Mouse (Mus musculus) skeletal muscle tissue, adult 2 months (tissue): Measurements from ENCODE around the gene Adam8.

Experiments
- DNase-seq: peaks from one replicate; pipeline ENCODE4 v3.0.0-alpha.2; 2012; ENCODE audit warnings: low read depth, low spot score

Adam8 gene

DNA sequence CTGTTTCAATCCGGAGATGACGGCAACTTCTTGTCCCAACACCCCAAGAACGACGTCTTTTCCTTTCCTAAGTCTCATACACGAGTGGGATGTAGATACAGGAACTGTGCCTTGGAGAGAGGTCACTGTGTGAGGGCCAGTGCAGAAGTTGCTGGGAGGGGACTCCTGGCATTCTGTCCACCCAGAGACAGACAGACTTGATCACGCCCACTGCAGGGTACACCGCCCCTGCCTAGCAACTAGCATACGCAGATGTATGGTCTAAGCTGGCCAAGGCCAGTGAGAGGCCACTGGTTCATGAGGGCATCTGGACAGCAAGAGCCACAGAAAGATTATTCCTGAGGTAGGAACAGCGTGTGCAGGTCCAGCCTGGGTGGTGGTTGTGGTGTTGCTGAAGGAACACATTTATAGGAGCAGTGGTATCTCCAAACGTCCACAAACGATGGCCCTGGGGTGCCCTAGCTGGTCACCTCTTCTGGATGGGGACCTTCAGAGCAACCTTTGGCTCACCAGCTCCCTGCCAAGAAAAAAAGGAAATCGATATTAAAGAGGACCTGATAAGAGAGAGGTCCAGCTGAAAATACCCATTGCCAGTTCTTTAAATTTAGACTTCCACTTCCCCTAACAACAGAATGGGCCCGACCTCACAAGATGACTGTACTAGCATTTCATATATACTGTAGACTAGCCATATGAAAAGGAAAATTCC, 13.2 kb downstream of the Adam8 start:
- no peak for DNase-seq

DNA sequence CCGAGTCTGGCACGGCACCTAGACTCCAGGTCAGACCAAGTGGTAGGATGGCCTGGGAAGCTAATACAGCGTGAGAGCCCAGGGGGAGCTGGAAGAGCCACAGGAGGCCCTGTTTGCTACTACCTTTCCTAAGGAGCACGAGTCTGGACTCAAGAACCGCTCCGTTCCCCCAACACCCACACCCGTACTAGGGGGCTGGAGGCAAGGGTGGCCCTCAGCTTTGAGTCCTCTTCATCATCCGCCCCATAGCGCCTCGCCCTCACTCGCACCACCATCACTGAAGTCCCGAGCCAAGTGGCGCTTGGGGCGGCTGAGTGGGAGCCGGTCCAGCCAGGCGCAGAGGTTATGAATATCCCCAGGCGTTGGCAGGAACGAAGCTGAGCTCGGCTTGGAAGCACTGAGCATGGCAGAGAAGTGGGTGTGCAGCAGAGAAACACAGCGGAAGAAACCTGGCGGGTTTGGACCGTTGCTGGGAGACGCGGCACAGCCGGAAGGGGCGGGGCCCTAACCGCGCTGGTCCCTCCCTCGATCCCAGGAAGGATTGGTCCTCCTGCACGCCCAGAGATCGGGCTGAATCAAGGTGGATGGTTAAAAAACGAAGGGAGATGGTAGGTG, 14.0 kb downstream of the Adam8 start, which contains the start of gene 6430531B16Rik:
6430531B16Rik (minus strand) TSS at position 478 of the 615 bp plus-strand sequence.
- DNase-seq = peak; percentile 52

GRCm38 (mm10) chr7:139975471-139975870, 16.9 kb downstream of the Adam8 start:
- DNase-seq = no peak

GRCm38 (mm10) chr7:139974307-139974706, 18.1 kb downstream of the Adam8 start:
- DNase-seq = no peak

DNA sequence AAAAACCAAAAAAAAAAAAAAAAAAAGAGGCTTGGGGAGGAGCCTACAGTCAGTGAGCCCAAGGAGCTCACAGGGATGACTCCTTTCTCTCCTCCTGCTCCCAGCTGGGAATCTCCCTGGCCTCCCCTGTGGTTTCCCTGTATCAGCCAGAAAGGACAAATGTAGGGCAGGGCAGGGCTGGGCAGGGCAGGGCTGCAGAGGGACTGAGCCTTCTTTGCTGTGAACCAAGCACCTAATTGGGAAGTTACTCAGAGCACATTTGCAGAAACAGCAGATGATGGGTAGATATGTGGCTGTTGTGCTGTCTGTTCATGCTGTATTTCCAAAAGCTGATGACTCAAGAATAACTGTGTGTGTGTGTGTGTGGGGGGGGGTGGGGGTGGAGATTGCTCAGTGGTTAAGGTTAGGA, 19.4 kb downstream of the Adam8 start:
- DNase-seq = no peak

DNA sequence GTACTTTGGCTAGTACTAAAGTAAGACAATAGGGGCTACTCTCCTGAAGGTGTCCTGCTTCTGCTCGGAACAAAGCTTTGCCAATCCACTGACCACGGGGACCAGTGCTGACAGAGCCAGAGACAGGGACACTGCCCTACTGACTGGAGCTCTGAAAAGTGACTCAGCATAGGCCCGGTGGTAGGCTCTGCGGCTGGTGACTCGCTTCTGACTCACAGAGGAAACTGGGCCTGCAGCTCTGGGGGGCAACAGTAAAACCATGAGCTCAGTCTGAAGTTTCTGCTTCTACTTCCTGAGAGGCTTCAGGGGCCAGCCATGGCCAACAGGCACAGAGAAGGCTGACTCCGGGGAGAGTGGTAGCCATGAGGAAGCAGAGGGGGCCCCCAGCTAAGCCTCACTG, 20.9 kb downstream of the Adam8 start:
- no peak for DNase-seq

- DNase-seq = no peak
Measured at GRCm38 (mm10) chr7:139970979-139971378, 21.4 kb downstream of the Adam8 start.

DNA sequence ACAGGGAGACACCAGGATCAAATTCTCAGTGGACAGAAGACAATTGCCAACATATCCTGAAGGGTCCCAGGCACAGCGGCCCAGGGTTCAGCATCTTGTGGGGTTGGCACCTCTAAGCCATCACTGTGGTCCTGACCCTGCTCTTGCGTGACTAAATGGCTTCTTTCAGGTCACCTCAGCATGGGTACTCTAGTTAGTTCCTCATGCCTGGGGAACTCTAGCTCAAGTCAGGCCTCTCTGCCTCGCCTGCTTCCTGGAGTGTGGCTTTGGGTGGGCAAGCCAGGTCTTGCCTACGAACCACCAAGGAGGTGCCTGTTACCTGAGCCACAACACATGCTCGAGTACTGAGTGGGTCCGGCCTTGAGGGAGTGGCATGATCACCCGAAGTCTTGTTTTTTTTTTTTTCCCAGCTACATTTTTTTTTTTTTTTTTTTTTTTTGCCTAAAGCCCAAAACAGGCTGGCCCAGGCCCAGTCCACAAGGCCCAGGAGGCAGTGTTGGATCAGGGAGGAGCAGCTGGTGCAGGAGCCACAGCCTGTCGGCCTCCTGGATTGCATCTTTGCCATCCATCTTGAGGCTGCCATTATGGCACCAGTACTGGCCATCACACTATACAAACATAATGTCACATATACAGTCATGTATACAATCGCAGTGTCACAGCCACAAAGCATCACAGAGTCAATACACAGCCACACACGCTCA, 22.0 kb downstream of the Adam8 start:
- no peak for DNase-seq

GRCm38 (mm10) chr7:139969348-139970130, 22.8 kb downstream of the Adam8 start:
- DNase-seq = peak; percentile 56

- no peak for DNase-seq
Measured at GRCm38 (mm10) chr7:139968428-139968827, 23.9 kb downstream of the Adam8 start.

- no peak for DNase-seq
Measured at GRCm38 (mm10) chr7:139967175-139967574, 25.2 kb downstream of the Adam8 start.

DNA sequence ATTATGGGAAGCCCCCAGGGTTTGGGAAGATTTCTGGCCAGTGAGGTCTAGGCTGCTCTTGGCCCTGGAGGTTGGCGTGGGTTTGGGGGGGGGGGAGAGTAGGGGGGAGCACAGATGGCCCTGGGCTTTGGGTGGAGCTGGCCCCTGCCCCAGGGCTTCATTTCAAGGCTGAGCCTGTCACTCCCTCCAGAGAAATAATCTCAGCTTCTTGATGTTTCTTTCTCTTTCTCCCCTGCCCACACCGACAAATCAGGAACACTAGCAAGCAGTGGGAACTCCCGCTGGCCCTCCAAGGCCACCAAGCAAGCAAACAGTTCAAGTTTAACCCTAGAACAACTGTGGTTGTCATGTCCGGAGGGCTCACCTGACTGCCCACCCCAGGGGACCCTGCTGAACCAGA, 28.5 kb downstream of the Adam8 start:
- no peak for DNase-seq

- no peak for DNase-seq
Measured at GRCm38 (mm10) chr7:139961141-139961540, 31.2 kb downstream of the Adam8 start.

DNA sequence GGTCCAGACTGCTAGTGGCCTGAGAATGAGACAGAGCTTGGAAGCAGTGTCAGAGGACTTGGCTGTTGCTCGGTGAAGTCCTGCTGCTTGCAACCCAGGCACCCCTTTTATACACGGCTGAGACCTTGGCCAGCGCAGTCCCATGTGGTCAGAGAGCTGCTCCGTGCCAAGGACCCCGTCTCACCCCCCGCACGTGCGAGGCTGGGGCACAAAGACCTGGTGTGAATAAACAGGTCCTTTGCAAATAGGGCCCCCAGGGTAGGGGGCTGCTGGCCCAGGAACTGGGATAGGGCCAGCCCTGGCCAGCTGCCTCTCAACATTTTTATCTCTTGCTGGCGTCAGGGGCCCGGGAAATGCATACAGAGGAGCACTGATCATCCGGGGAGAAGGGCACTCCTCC, 34.4 kb downstream of the Adam8 start:
- DNase-seq = no peak

- DNase-seq = no peak
Measured at GRCm38 (mm10) chr7:139957437-139957836, 34.9 kb downstream of the Adam8 start.

GRCm38 (mm10) chr7:139956658-139957057, 35.7 kb downstream of the Adam8 start:
- DNase-seq = no peak

- DNase-seq = no peak
Measured at GRCm38 (mm10) chr7:139955505-139955904, 36.9 kb downstream of the Adam8 start.

DNA sequence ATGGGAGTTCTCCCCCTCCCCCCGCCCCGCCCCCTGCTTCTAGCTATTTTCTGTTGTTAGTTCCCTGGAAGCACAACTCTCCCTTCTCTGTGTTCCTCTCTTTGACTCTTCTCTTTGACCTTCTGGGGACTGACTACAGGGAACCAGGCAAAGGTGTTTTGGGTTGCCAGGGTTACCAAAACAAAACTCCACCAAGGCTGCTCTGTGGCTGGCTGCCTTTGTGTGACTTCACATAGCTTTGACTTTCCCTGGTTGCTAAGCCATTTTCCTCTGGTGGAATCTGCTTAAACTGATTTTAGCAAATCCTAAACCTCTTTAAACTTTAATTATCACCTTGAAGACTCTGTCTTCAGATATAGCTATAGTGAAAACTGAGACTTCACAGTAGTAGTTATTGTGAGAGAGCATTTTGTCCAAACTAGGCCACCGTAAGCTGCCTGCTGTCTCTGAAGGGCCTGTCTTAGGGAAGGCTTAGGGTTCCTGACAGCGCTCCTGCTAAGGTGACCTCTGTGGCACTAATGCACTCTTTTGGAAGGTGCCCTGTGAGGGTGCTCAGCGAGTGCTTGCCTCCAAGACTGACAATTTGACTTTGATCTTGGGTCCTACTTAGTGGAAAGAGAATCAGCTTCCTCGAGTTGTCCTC, 40.2 kb downstream of the Adam8 start:
- DNase-seq = no peak

DNA sequence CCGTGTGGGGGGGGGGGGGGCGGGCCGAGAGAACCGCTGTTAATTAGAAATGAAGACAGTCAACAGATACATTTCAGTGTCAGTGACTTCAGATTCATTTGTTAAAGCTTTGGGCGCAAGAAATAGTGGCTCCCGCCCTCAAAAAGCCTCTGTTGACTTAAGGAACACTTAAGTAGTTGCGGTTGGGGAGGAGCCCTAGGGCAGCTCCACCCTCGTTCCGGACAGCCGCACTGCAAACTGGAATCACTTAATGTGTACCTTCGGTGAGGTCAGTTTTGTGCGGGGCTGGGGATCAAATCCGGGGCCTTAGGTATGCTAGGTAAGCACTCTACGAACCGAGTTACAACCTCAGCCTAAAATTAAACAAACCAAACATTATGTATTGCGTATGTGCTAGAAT, 41.3 kb downstream of the Adam8 start:
- peak; percentile 22 for DNase-seq

GRCm38 (mm10) chr7:139950283-139950971, 41.9 kb downstream of the Adam8 start:
- peak; percentile 35 for DNase-seq

GRCm38 (mm10) chr7:139949893-139950282, 42.5 kb downstream of the Adam8 start:
- no peak for DNase-seq
